Mouse (Mus musculus) spleen, adult 10 weeks (tissue): Measurements from ENCODE around the gene Etv1. TPM values are rescaled to one million over a fixed set of nuclear protein-coding genes. Genes with fewer than 3 reads are reported as not detected.

ENCODE experiments used
- polyA plus RNA-seq: library from polyadenylated mRNA; stranded (reverse); fragments of 350-450 nt; fragmentation: Illumina TruSeq; extraction: RNeasy Lipid Tissue Mini Kit (QIAGEN cat#74804); gene quantifications from one replicate; pipeline ENCODE4 v1.2.3, GENCODE M21; 2015; ENCODE audit warnings: low replicate concordance; ENCODE audit not compliant: insufficient read depth

Etv1 gene
- 3.4 TPM for polyA plus RNA-seq

DNA sequence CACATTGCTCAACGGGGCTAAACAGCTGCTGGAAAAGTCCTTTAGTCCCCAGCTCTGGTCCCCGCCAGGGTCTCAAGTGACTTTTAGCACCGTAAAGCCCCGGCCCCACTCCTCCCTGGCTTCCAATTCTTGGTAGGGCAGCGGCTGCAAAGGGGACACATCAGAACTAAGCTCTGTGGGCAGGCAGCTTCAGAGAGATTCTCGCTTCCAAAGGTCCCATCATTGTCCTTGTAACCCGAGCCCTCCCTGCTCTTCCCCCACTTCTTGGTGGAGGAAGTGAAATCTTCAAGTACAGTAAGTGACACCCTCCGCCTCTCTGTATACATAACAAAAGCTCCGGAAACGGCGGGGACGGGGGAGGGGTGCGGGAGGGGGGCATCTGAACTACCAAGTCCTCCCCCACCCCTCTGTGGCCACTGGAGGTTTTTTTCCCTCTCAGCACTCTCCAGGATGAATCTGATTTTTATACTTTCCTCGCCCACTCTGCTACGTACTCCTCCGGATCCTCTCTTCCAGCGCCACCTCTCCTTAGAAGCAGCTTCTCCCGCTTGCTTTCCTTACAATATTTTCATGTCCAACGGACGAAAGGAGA lies at the start of gene Etv1:
Etv1 (plus strand) TSS at position 195 of the 592 bp plus-strand sequence.

